ENCODE assay signal across 10 mouse cellular contexts in genomic region chr19:53181003-53181861, GRCm38 (mm10). TPM values are rescaled to one million over a fixed set of nuclear protein-coding genes. Genes with fewer than 3 reads are reported as not detected.
A peak's percentile ranks its signal among the peaks of the same experiment; 100 is the strongest.
DNase-seq lines count a peak whose midpoint lies in the region; ATAC-seq lines count a peak whose summit lies in the region.
"Had no signal": no experiment of that assay in that cellular context is flagged by ENCODE, and none has a peak within 500 bp of the region (broad histone marks: within the 10 kb centered on the region; RNA-seq: fewer than 3 reads in every experiment).

No protein-coding gene starts in this region.

- no peak overlapping the region for H3K4me3 ChIP-seq in embryonic facial prominence, embryonic 14.5 days (ENCODE audit: low read depth, low read length)
- H3K4me3 ChIP-seq in hindbrain, embryonic 16.5 days (ENCODE audit: low read length), result no peak overlapping the region
- no peak overlapping the region for H3K4me3 ChIP-seq in lung, embryonic 16.5 days (ENCODE audit: low read length)
- H3K4me3 ChIP-seq: neural tube, embryonic 12.5 days had no signal

- H3K9ac ChIP-seq in embryonic facial prominence, embryonic 14.5 days (ENCODE audit: low read depth, low read length), result no peak overlapping the region
- H3K9ac ChIP-seq in hindbrain, embryonic 16.5 days (ENCODE audit: low read depth, low read length), result no peak overlapping the region; the same call in 1 of the 2 replicates
- H3K9ac ChIP-seq in lung, embryonic 16.5 days (ENCODE audit: low read length), result peak overlapping the region; percentile 6; the same call in 1 of the 2 replicates
- H3K9ac ChIP-seq: neural tube, embryonic 12.5 days had no signal

- 77% methylated on average over 19 of the region's 19 CpGs for WGBS in embryonic facial prominence, embryonic 14.5 days
- WGBS in hindbrain, embryonic 16.5 days, result 63% methylated on average over 19 of the region's 19 CpGs
- WGBS in lung, embryonic 16.5 days, result 29% methylated on average over 19 of the region's 19 CpGs

- H3K27me3 ChIP-seq in embryonic facial prominence, embryonic 14.5 days (replicated peaks; ENCODE audit: control insufficient read depth, insufficient read depth, low read length), result no peaks in the 10 kb centered on the region
- no peaks in the 10 kb centered on the region for H3K27me3 ChIP-seq in hindbrain, embryonic 16.5 days (replicated peaks; ENCODE audit: control insufficient read depth, insufficient read depth, low read length)
- no peaks in the 10 kb centered on the region for H3K27me3 ChIP-seq in lung, embryonic 16.5 days (ENCODE audit: control insufficient read depth, insufficient read depth, low read depth, low read length)
- H3K27me3 ChIP-seq: CH12.LX; neural tube, embryonic 12.5 days had no signal

- peak overlapping the region; percentile 31; the same call in 1 of the 2 replicates for H3K27ac ChIP-seq in embryonic facial prominence, embryonic 14.5 days (replicated peaks; ENCODE audit: low read depth, low read length)
- H3K27ac ChIP-seq in hindbrain, embryonic 16.5 days (ENCODE audit: low read depth, low read length), result 0 out of 2 replicates have a peak overlapping the region, but pooled peaks have one; percentile 44
- peak overlapping the region; percentile 86 for H3K27ac ChIP-seq in lung, embryonic 16.5 days (ENCODE audit: low read length)
- H3K27ac ChIP-seq: neural tube, embryonic 12.5 days had no signal

- H3K4me2 ChIP-seq in embryonic facial prominence, embryonic 14.5 days (ENCODE audit: low read depth, low read length), result no peak overlapping the region
- no peak overlapping the region for H3K4me2 ChIP-seq in hindbrain, embryonic 16.5 days (ENCODE audit: low read length)
- H3K4me2 ChIP-seq in lung, embryonic 16.5 days (ENCODE audit: low read depth, low read length), result peak overlapping the region; percentile 20; the same call in 1 of the 2 replicates
- H3K4me2 ChIP-seq: neural tube, embryonic 12.5 days had no signal

- H3K4me1 ChIP-seq in embryonic facial prominence, embryonic 14.5 days (ENCODE audit: control insufficient read depth, insufficient read depth, low read length), result peaks cover 17% of the 10 kb centered on the region
- peaks cover 10% of the 10 kb centered on the region for H3K4me1 ChIP-seq in hindbrain, embryonic 16.5 days (ENCODE audit: control insufficient read depth, insufficient read depth, low read depth, low read length)
- H3K4me1 ChIP-seq in lung, embryonic 16.5 days (replicated peaks; ENCODE audit: control insufficient read depth, insufficient read depth, low read length), result peaks cover 56% of the 10 kb centered on the region

- no peak for DNase-seq in frontal cortex, postnatal 36 days (ENCODE audit: low spot score in 2 of 2)
- DNase-seq in embryonic facial prominence, embryonic 14.5 days (ENCODE audit: low spot score), result peak; percentile 50
- no peak for DNase-seq in embryo, embryonic 10 days (ENCODE audit: low spot score)
- no peak for DNase-seq in left cerebral cortex, adult 11 months (ENCODE audit: low spot score)
- no peak for DNase-seq in left cerebral cortex, adult 9 months (ENCODE audit: low spot score in 2 of 2)

- ATAC-seq in frontal cortex, adult (ENCODE audit: low TSS enrichment), result peak; percentile 66
- peak; percentile 41; the same call in 1 of the 2 replicates for ATAC-seq in embryonic facial prominence, embryonic 14.5 days (ENCODE audit: low read depth)
- peak; percentile 63 for ATAC-seq in hindbrain, embryonic 16.5 days
- peak; percentile 90 for ATAC-seq in lung, embryonic 16.5 days (ENCODE audit: low read depth)

- H3K9me3 ChIP-seq in embryonic facial prominence, embryonic 14.5 days (ENCODE audit: control insufficient read depth, low read length), result 0 out of 2 replicates have a peak, but pooled peaks cover 5% of the 10 kb centered on the region
- H3K9me3 ChIP-seq in hindbrain, embryonic 16.5 days (ENCODE audit: control insufficient read depth, low read length), result no peaks in the 10 kb centered on the region
- H3K9me3 ChIP-seq in lung, embryonic 16.5 days (ENCODE audit: control insufficient read depth, low read length), result no peaks in the 10 kb centered on the region
- H3K9me3 ChIP-seq: neural tube, embryonic 12.5 days had no signal

- no peaks in the 10 kb centered on the region for H3K36me3 ChIP-seq in embryonic facial prominence, embryonic 14.5 days (ENCODE audit: control insufficient read depth, insufficient read depth, low read length)
- no peaks in the 10 kb centered on the region for H3K36me3 ChIP-seq in hindbrain, embryonic 16.5 days (ENCODE audit: control insufficient read depth, insufficient read depth, low read length)
- H3K36me3 ChIP-seq in lung, embryonic 16.5 days (ENCODE audit: control insufficient read depth, insufficient read depth, low read length), result no peaks in the 10 kb centered on the region
- H3K36me3 ChIP-seq: neural tube, embryonic 12.5 days had no signal

RNA-seq across cellular contexts. Expression of gene Add3, which starts 41.0 kb away (rescaled TPM):
- 76.2 and 89.1 TPM in 2 replicates for polyA plus RNA-seq in embryonic facial prominence, embryonic 14.5 days (2014; fragmentation: Nextera tagmentation; extraction: Ambion mirVana)
- 48.5 and 51.6 TPM in 2 replicates for polyA plus RNA-seq in hindbrain, embryonic 16.5 days (2015; fragmentation: Nextera tagmentation; extraction: Ambion mirVana)
- 91.3 and 101 TPM in 2 replicates for polyA plus RNA-seq in lung, embryonic 16.5 days (2015; fragmentation: Nextera tagmentation; extraction: Ambion mirVana)

Comparison
In these comparisons a context has a peak if more than half of its experiments do, and no peak if none do; other contexts are left out.
1. H3K27ac ChIP-seq: peak in every context shown above with its lines; median percentile 86 in lung, embryonic 16.5 days; 44 in hindbrain, embryonic 16.5 days; 31 in embryonic facial prominence, embryonic 14.5 days.